In the genomic region with DNA sequence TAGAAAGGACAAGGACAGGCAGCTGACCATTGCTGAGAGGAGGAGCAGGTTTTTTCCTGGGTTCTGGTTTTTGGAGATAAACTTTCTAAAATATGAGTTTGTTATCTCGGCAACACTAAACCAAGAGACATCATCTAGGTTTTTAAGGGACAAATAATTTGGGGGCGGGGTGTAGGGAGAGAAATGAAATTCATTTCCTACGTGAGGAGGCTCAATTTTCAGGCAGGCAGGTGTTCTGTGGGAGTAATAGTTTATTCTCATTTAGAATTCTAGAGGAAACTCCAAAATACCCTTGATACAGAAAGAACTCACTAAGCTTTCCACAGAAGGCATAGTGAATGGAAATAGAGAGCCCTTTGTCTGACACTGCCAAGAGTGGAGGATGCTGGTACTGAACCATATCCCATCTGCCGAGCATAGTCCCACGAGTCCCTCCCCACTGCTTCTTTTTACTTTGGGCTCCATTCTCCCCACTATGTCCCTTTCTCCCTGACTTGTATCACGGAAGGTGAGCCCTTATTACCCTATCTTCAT, we compare ENCODE assay signal across 22 mouse cellular contexts.
DNase-seq lines count a peak whose midpoint lies in the region; ATAC-seq lines count a peak whose summit lies in the region.
"Had no signal": no experiment of that assay in that cellular context is flagged by ENCODE, and none has a peak within 500 bp of the region (broad histone marks: within the 10 kb centered on the region; RNA-seq: fewer than 3 reads in every experiment).

No protein-coding gene starts in this region.

- H3K36me3 ChIP-seq in forebrain, embryonic 15.5 days: no peaks in the 10 kb centered on the region
- H3K36me3 ChIP-seq in forebrain, embryonic 13.5 days (ENCODE audit: poor library complexity, severe bottlenecking): no peaks in the 10 kb centered on the region
- H3K36me3 ChIP-seq in intestine, embryonic 16.5 days (ENCODE audit: control insufficient read depth, insufficient read depth, low read length): no peaks in the 10 kb centered on the region
- H3K36me3 ChIP-seq: embryonic facial prominence, embryonic 13.5 days; heart, embryonic 13.5 days; kidney, embryonic 15.5 days; limb, embryonic 13.5 days; lung, embryonic 15.5 days; stomach, embryonic 15.5 days had no signal

- no peaks in the 10 kb centered on the region for H3K9me3 ChIP-seq in forebrain, embryonic 15.5 days
- H3K9me3 ChIP-seq in forebrain, embryonic 13.5 days (replicated peaks): no peaks in the 10 kb centered on the region
- H3K9me3 ChIP-seq in intestine, embryonic 16.5 days (ENCODE audit: control insufficient read depth, low read length): no peaks in the 10 kb centered on the region
- H3K9me3 ChIP-seq: embryonic facial prominence, embryonic 13.5 days; heart, embryonic 13.5 days; kidney, embryonic 15.5 days; limb, embryonic 13.5 days; lung, embryonic 15.5 days; stomach, embryonic 15.5 days had no signal

- WGBS in forebrain, embryonic 15.5 days: 54% methylated on average over 6 of the region's 6 CpGs
- 65% methylated on average over 6 of the region's 6 CpGs for WGBS in forebrain, embryonic 13.5 days
- WGBS in intestine, embryonic 16.5 days: 74% methylated on average over 6 of the region's 6 CpGs

- peak; percentile 48 for DNase-seq in layer of hippocampus, adult 9-11 months
- no peak for DNase-seq in layer of hippocampus, postnatal 36 days
- DNase-seq in right cerebral cortex, adult 2 months (ENCODE audit: low spot score in 2 of 2): peak; percentile 35 to 39
- no peak for DNase-seq in right cerebral cortex, postnatal 4 days
- no peak for DNase-seq in retina, embryonic 14.5 days (ENCODE audit: low spot score)
- DNase-seq: adrenal gland, adult 8-10 months; cerebellum, adult 9-10 months; heart, adult 18-20 months; lung, postnatal 4 days; right cerebral cortex, postnatal 25 days; thymus, adult 2 months had no signal

- no peak for ATAC-seq in forebrain, embryonic 15.5 days (replicated peaks)
- ATAC-seq in forebrain, embryonic 13.5 days: no peak
- ATAC-seq in intestine, embryonic 16.5 days: no peak
- ATAC-seq: Patski had no signal

- H3K4me2 ChIP-seq in forebrain, embryonic 15.5 days (replicated peaks): no peak overlapping the region
- no peak overlapping the region for H3K4me2 ChIP-seq in forebrain, embryonic 13.5 days
- no peak overlapping the region for H3K4me2 ChIP-seq in intestine, embryonic 16.5 days (ENCODE audit: low read depth, low read length)
- H3K4me2 ChIP-seq: embryonic facial prominence, embryonic 13.5 days; heart, embryonic 13.5 days; kidney, embryonic 15.5 days; limb, embryonic 13.5 days; lung, embryonic 15.5 days; stomach, embryonic 15.5 days had no signal

- H3K4me1 ChIP-seq in forebrain, embryonic 15.5 days: peaks cover 33% of the 10 kb centered on the region
- H3K4me1 ChIP-seq in forebrain, embryonic 13.5 days: peaks cover 47% of the 10 kb centered on the region
- H3K4me1 ChIP-seq in intestine, embryonic 16.5 days (ENCODE audit: control insufficient read depth, insufficient read depth, low read length): no peaks in the 10 kb centered on the region
- H3K4me1 ChIP-seq: lung, embryonic 15.5 days; stomach, embryonic 15.5 days had no signal

- H3K27me3 ChIP-seq in forebrain, embryonic 15.5 days: no peaks in the 10 kb centered on the region
- H3K27me3 ChIP-seq in forebrain, embryonic 13.5 days: no peaks in the 10 kb centered on the region
- no peaks in the 10 kb centered on the region for H3K27me3 ChIP-seq in intestine, embryonic 16.5 days (replicated peaks; ENCODE audit: control insufficient read depth, insufficient read depth, low read length)
- H3K27me3 ChIP-seq: lung, embryonic 15.5 days; stomach, embryonic 15.5 days had no signal

- no peak overlapping the region for H3K9ac ChIP-seq in forebrain, embryonic 15.5 days (replicated peaks)
- H3K9ac ChIP-seq in forebrain, embryonic 13.5 days: no peak overlapping the region
- H3K9ac ChIP-seq in intestine, embryonic 16.5 days (ENCODE audit: low read depth, low read length): no peak overlapping the region
- H3K9ac ChIP-seq: embryonic facial prominence, embryonic 13.5 days; heart, embryonic 13.5 days; kidney, embryonic 15.5 days; limb, embryonic 13.5 days; liver, embryonic 14.5 days; lung, embryonic 15.5 days; stomach, embryonic 15.5 days had no signal

- H3K27ac ChIP-seq in forebrain, embryonic 15.5 days (replicated peaks): peak overlapping the region; percentile 23; the same call in 1 of the 2 replicates
- H3K27ac ChIP-seq in forebrain, embryonic 13.5 days: no peak overlapping the region
- no peak overlapping the region for H3K27ac ChIP-seq in intestine, embryonic 16.5 days (ENCODE audit: low read length)
- H3K27ac ChIP-seq: embryonic facial prominence, embryonic 13.5 days; heart, embryonic 13.5 days; kidney, embryonic 15.5 days; limb, embryonic 13.5 days; liver, embryonic 14.5 days; lung, embryonic 15.5 days; stomach, embryonic 15.5 days had no signal

- no peak overlapping the region for H3K4me3 ChIP-seq in forebrain, embryonic 15.5 days
- no peak overlapping the region for H3K4me3 ChIP-seq in forebrain, embryonic 13.5 days
- no peak overlapping the region for H3K4me3 ChIP-seq in intestine, embryonic 16.5 days (ENCODE audit: low read length)
- H3K4me3 ChIP-seq: embryonic facial prominence, embryonic 13.5 days; heart, embryonic 13.5 days; kidney, embryonic 15.5 days; limb, embryonic 13.5 days; lung, embryonic 15.5 days; stomach, embryonic 15.5 days had no signal

Comparison
In these comparisons a context has a peak if more than half of its experiments do, and no peak if none do; other contexts are left out.
1. DNase-seq: peak in layer of hippocampus, adult 9-11 months (single experiment) and right cerebral cortex, adult 2 months (2 of 2); none in layer of hippocampus, postnatal 36 days (0 of 2), right cerebral cortex, postnatal 4 days (single experiment) and retina, embryonic 14.5 days (single experiment).